Mouse (Mus musculus): ENCODE results near the gene Pabpn1l. TPM values are rescaled to one million over a fixed set of nuclear protein-coding genes. Genes with fewer than 3 reads are reported as not detected.
"Not testable (repeated sequence)": the region's sequence is repeated elsewhere in the genome, so short reads cannot be mapped to it uniquely, and the experiment has no call there.

Gene Pabpn1l
- polyA plus RNA-seq, 1 experiment from 2014 or later = not detected

GRCm38 (mm10) chr8:122633205-122633604, 10.7 kb upstream of the Pabpn1l start:
- ATAC-seq (ENCODE audit: insufficient number of reproducible peaks, insufficient read depth, low FRiP score, low TSS enrichment, low read depth) = no peak
- WGBS = 95% methylated on average over 14 of the region's 14 CpGs
- Histone ChIP-seq H3K9me3 (no peaks in the 10 kb centered on the region), H3K27me3 (peaks cover 7% of the 10 kb centered on the region; the same call in 1 of the 2 replicates), H3K4me2 (no peak overlapping the region), H3K36me3 (peaks cover 20% of the 10 kb centered on the region), H3K9ac (replicated peaks) (no peak overlapping the region), H3K4me1 (replicated peaks) (peaks cover 21% of the 10 kb centered on the region), H3K27ac (no peak overlapping the region), H3K4me3 (replicated peaks) (no peak overlapping the region)

- H3K4me3 ChIP-seq (replicated peaks); ATAC-seq (ENCODE audit: insufficient number of reproducible peaks, insufficient read depth, low FRiP score, low TSS enrichment, low read depth); H3K4me2 ChIP-seq; H3K27ac ChIP-seq; H3K9me3 ChIP-seq; H3K9ac ChIP-seq (replicated peaks); H3K27me3 ChIP-seq: not testable (repeated sequence)
- WGBS = 85% methylated on average over 3 of the region's 3 CpGs
- Histone ChIP-seq H3K36me3 (peaks cover 20% of the 10 kb centered on the region), H3K4me1 (replicated peaks) (peaks cover 20% of the 10 kb centered on the region)
These were observed 9.6 kb upstream of the Pabpn1l start for GRCm38 (mm10) chr8:122632134-122632533.

- peaks cover 20% of the 10 kb centered on the region for H3K36me3 ChIP-seq
- H3K27ac ChIP-seq = no peak overlapping the region
- peak overlapping the region; percentile 42 for H3K9ac ChIP-seq (replicated peaks)
- ATAC-seq (ENCODE audit: insufficient number of reproducible peaks, insufficient read depth, low FRiP score, low TSS enrichment, low read depth) = no peak
- H3K4me3 ChIP-seq (replicated peaks) = no peak overlapping the region
- H3K9me3 ChIP-seq = no peaks in the 10 kb centered on the region
- H3K27me3 ChIP-seq = peaks cover 10% of the 10 kb centered on the region; the same call in 1 of the 2 replicates
- WGBS = 64% methylated on average over 22 of the region's 22 CpGs
- peaks cover 9% of the 10 kb centered on the region for H3K4me1 ChIP-seq (replicated peaks)
- H3K4me2 ChIP-seq = peak overlapping the region; percentile 31; the same call in 1 of the 2 replicates
These were observed 8.2 kb upstream of the Pabpn1l start for GRCm38 (mm10) chr8:122630696-122631095.

GRCm38 (mm10) chr8:122629388-122629787, 6.8 kb upstream of the Pabpn1l start:
- Histone ChIP-seq H3K9ac (replicated peaks) (no peak overlapping the region), H3K4me2 (no peak overlapping the region), H3K27ac (no peak overlapping the region), H3K9me3 (no peaks in the 10 kb centered on the region), H3K36me3 (peaks cover 12% of the 10 kb centered on the region), H3K4me3 (replicated peaks) (no peak overlapping the region), H3K4me1 (replicated peaks) (0 out of 2 replicates have a peak, but pooled peaks cover 6% of the 10 kb centered on the region), H3K27me3 (peaks cover 10% of the 10 kb centered on the region; the same call in 1 of the 2 replicates)
- ATAC-seq (ENCODE audit: insufficient number of reproducible peaks, insufficient read depth, low FRiP score, low TSS enrichment, low read depth) = no peak
- 46% methylated on average over 10 of the region's 10 CpGs for WGBS

GRCm38 (mm10) chr8:122626896-122627295, 4.4 kb upstream of the Pabpn1l start:
- H3K27me3 ChIP-seq = peaks cover 10% of the 10 kb centered on the region; the same call in 1 of the 2 replicates
- no peak overlapping the region for H3K4me3 ChIP-seq (replicated peaks)
- no peaks in the 10 kb centered on the region for H3K9me3 ChIP-seq
- ATAC-seq (ENCODE audit: insufficient number of reproducible peaks, insufficient read depth, low FRiP score, low TSS enrichment, low read depth) = no peak
- no peak overlapping the region for H3K27ac ChIP-seq
- no peak overlapping the region for H3K4me2 ChIP-seq
- H3K4me1 ChIP-seq (replicated peaks) = 0 out of 2 replicates have a peak, but pooled peaks cover 6% of the 10 kb centered on the region
- H3K36me3 ChIP-seq = peaks cover 4% of the 10 kb centered on the region; the same call in 1 of the 2 replicates
- WGBS = 82% methylated on average over 2 of the region's 2 CpGs
- no peak overlapping the region for H3K9ac ChIP-seq (replicated peaks)

GRCm38 (mm10) chr8:122625811-122626210, 3.3 kb upstream of the Pabpn1l start:
- H3K4me2 ChIP-seq = no peak overlapping the region
- H3K27me3 ChIP-seq = peaks cover 8% of the 10 kb centered on the region; the same call in 1 of the 2 replicates
- peaks cover 4% of the 10 kb centered on the region; the same call in 1 of the 2 replicates for H3K36me3 ChIP-seq
- 77% methylated on average over 9 of the region's 9 CpGs for WGBS
- H3K4me1 ChIP-seq (replicated peaks) = 0 out of 2 replicates have a peak, but pooled peaks cover 6% of the 10 kb centered on the region
- H3K27ac ChIP-seq = no peak overlapping the region
- no peak overlapping the region for H3K4me3 ChIP-seq (replicated peaks)
- H3K9ac ChIP-seq (replicated peaks) = no peak overlapping the region
- H3K9me3 ChIP-seq = no peaks in the 10 kb centered on the region
- ATAC-seq (ENCODE audit: insufficient number of reproducible peaks, insufficient read depth, low FRiP score, low TSS enrichment, low read depth) = no peak

- 0 out of 2 replicates have a peak, but pooled peaks cover 2% of the 10 kb centered on the region for H3K27me3 ChIP-seq
- H3K36me3 ChIP-seq = no peaks in the 10 kb centered on the region
- H3K9me3 ChIP-seq = no peaks in the 10 kb centered on the region
- no peak overlapping the region for H3K27ac ChIP-seq
- H3K4me1 ChIP-seq (replicated peaks) = peaks cover 13% of the 10 kb centered on the region
- no peak overlapping the region for H3K4me2 ChIP-seq
- ATAC-seq (ENCODE audit: insufficient number of reproducible peaks, insufficient read depth, low FRiP score, low TSS enrichment, low read depth) = no peak
- no peak overlapping the region for H3K9ac ChIP-seq (replicated peaks)
- no peak overlapping the region for H3K4me3 ChIP-seq (replicated peaks)
- WGBS = 69% methylated on average over 5 of the region's 5 CpGs
These were observed 2.1 kb upstream of the Pabpn1l start for GRCm38 (mm10) chr8:122624653-122625052.

- no peak overlapping the region for H3K4me3 ChIP-seq (replicated peaks)
- peaks cover 16% of the 10 kb centered on the region for H3K4me1 ChIP-seq (replicated peaks)
- no peak overlapping the region for H3K9ac ChIP-seq (replicated peaks)
- WGBS = 87% methylated on average over 17 of the region's 17 CpGs
- H3K9me3 ChIP-seq = no peaks in the 10 kb centered on the region
- H3K36me3 ChIP-seq = no peaks in the 10 kb centered on the region
- no peak overlapping the region for H3K27ac ChIP-seq
- no peak overlapping the region for H3K4me2 ChIP-seq
- 0 out of 2 replicates have a peak, but pooled peaks cover 2% of the 10 kb centered on the region for H3K27me3 ChIP-seq
- no peak for ATAC-seq (ENCODE audit: insufficient number of reproducible peaks, insufficient read depth, low FRiP score, low TSS enrichment, low read depth)
These were observed 1.5 kb upstream of the Pabpn1l start for GRCm38 (mm10) chr8:122623844-122624642.

GRCm38 (mm10) chr8:122620446-122620845, 2.1 kb downstream of the Pabpn1l start:
- H3K4me1 ChIP-seq (replicated peaks) = peaks cover 32% of the 10 kb centered on the region
- H3K9me3 ChIP-seq = no peaks in the 10 kb centered on the region
- H3K4me3 ChIP-seq (replicated peaks) = no peak overlapping the region
- H3K27me3 ChIP-seq = no peaks in the 10 kb centered on the region
- 23% methylated on average over 5 of the region's 5 CpGs for WGBS
- no peak for ATAC-seq (ENCODE audit: insufficient number of reproducible peaks, insufficient read depth, low FRiP score, low TSS enrichment, low read depth)
- H3K27ac ChIP-seq = peak overlapping the region; percentile 66
- H3K4me2 ChIP-seq = no peak overlapping the region
- H3K9ac ChIP-seq (replicated peaks) = no peak overlapping the region
- peaks cover 2% of the 10 kb centered on the region; the same call in 1 of the 2 replicates for H3K36me3 ChIP-seq

GRCm38 (mm10) chr8:122618660-122619378, 3.7 kb downstream of the Pabpn1l start:
- no peak for ATAC-seq (ENCODE audit: insufficient number of reproducible peaks, insufficient read depth, low FRiP score, low TSS enrichment, low read depth)

More at GRCm38 (mm10) chr8:122618660-122619378, 3.7 kb downstream of the Pabpn1l start:
- peaks cover 15% of the 10 kb centered on the region; the same call in 1 of the 2 replicates for H3K36me3 ChIP-seq
- H3K9me3 ChIP-seq = no peaks in the 10 kb centered on the region
- H3K27ac ChIP-seq = 0 out of 2 replicates have a peak overlapping the region, but pooled peaks have one; percentile 59
- H3K4me1 ChIP-seq (replicated peaks) = peaks cover 32% of the 10 kb centered on the region
- H3K27me3 ChIP-seq = no peaks in the 10 kb centered on the region
- WGBS = 79% methylated on average over 6 of the region's 6 CpGs
- H3K4me2 ChIP-seq = no peak overlapping the region
- H3K9ac ChIP-seq (replicated peaks) = no peak overlapping the region
- no peak overlapping the region for H3K4me3 ChIP-seq (replicated peaks)

Measured in limb, embryonic 12.5 days (tissue).